Mouse (Mus musculus) 416B (cell line): ENCODE measurements at regions not wholly inside any gene's neighbourhood (a gene's known extent, or its start where the extent isn't known, plus 50 kb on each side); places are given as distances from the start of the nearest gene placed in this dataset.

Experiments used
- DNase-seq: peaks from one replicate; pipeline ENCODE4 v3.0.0; 2011; ENCODE audit warnings: low read depth

- DNase-seq: no peak
Observed at GRCm38 (mm10) chr5:64022633-64023323, 54.1 kb upstream of the Rell1 start.

DNA sequence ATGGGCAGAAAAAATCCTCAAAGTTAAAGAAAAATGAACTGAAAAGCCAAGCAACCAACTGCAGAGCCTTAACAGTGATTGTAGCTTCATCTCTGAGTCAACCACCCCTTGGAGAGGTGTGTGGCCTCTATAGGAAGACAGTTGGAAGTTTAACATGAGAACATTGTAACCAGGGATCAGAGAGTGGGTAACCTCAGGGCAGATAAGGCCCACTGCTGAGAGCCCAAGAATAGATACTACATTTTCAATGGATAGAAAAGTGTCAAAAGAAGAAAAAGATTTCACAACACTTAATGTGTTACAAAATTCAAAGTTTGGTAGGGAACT is 54.6 kb upstream of the Rell1 start:
- DNase-seq: no peak

DNA sequence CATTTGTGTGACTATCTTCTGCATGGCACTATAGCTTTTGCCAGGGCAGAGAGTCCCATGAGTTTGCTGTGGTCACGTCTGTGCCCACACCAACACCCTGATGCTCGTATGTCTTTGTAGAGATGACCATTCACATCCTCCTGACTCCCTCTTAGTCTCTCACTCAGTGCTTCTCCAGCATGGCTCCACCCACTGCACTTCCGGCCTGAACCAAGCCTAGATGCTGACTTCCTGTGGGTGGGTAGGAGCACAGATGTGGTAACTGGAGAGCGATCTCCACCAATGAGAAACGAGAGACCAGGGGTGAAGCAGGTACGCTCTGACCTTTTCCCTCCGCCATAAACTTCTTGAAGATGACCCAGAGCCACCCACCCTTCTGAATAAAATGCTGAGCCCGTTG is 55.7 kb upstream of the Rell1 start:
- peak; percentile 50 for DNase-seq

- no peak for DNase-seq
Observed at GRCm38 (mm10) chr5:64027733-64028132, 59.0 kb upstream of the Rell1 start.

DNA sequence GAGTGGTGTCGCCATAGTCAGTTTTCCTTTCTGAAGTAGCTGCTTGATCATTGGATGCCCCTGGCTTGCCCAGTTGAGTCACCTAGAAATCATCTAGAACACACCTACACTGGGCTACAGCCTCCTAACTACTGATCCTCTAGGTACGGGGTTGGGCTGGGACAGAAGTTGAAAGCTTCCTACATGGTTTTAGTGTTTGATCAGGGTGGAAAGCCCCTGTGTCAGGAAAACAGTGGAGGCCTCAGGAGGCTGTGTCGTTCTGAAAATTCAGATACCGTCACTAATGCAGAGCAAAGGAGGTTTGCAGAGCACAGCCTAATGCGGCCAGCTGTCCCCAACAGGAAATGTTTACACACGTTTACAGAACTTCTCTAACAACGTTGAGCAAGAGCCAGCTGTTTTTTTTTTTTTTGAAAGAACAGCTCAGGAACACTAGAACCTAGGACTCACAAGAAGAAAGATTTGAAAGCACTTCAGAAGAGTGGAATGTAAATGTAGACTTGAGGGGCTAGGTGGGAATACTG is 61.0 kb upstream of the Rell1 start:
- DNase-seq: peak; percentile 61

DNA sequence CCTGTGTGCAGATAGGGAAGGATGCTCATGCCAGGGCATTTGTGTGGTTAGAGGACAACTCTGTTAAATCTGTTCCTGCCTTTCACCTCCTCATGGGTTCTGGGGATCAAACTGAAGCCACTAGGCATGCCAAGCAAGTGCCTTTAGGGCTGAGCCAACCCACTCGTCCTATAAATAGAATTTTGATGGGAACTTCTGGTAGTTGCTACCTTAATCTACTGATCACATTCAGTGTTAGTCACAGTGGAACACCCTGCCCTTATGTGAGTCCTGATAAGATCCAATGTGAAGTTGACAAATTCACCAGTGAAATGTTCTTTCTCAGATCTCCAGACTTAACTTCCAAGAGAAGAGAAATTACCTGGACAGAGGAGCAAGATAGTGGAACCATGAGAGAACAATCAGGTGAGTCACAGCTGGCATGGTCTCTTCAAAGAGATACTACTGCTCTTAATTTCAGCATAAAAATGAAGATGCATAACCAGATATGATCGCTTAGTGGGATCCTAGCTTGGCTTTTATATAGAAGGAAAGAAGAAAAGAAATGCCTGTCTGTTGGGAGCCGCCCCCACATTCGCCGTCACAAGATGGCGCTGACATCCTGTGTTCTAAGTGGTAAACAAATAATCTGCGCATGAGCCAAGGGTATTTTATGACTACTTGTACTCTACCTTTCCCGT is 61.7 kb upstream of the Rell1 start:
- peak; percentile 14 for DNase-seq

- no peak for DNase-seq
Observed at GRCm38 (mm10) chr5:64038394-64038793, 54.4 kb upstream of the Pgm2 start.

DNA sequence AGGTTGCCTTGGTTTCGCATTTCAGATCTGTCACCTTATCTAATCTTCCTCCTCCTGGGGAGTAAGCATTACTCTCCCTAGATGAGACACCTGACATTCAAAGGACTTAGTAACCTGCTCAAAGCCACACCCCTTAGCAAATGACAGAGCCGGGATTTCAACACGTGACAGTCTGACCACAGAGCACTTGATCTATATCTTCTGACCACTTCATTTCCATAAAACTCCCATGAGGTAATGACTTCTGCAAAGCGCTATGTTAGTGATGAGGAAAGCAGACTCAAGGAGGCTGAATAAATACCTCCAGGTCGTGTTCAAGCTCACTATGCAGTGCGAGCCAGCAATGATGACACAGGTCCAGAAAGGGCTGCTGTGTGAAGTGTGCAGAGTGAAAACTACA is 52.1 kb upstream of the Pgm2 start:
- peak; percentile 64 for DNase-seq
